Mouse (Mus musculus): ENCODE measurements around the gene Fam118a.
"Not testable (repeated sequence)": the region's sequence is repeated elsewhere in the genome, so short reads cannot be mapped to it uniquely, and the experiment has no call there.

Gene Fam118a

DNA sequence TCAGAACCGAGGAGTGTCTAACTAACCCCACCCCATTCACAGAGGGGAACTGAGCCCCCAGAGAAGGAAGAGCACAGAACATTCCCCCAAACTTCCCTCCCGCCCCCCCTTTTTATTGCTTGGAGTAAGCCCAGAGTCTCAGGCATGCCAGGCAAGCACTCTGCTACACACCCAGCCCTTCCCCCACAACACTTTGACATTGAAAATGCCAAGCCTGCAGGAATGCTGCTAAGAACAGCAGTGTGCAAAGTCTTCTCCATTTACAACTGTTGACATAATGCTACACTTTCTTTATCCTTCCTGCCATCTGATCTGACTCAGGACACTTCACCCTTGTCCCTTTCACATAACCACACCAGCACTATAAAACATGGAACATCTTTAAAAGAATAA is 16.1 kb upstream of the Fam118a start:
- in situ Hi-C loops (cut with MboI) = no loop called here

DNA sequence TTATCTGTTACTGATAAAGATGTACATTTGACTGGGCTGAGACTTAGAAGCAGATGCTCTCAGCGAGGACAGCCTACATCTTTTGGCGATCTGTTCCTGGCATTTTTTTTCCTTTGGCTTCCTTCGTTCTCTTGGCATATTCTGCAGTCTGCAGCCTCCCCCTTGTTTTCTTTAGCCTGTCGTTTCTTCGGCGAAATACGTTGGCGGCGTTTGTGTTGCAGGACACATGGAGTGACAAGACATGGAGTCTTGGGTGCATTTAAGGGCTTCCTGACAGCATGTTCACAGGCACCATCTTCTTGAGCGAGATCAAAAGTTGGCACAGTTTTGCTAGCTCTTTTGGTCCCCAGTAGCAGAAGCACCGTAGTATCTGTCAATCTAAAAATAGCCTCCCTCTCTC is 13.0 kb upstream of the Fam118a start:
- in situ Hi-C loops (cut with MboI) = no loop called here

DNA sequence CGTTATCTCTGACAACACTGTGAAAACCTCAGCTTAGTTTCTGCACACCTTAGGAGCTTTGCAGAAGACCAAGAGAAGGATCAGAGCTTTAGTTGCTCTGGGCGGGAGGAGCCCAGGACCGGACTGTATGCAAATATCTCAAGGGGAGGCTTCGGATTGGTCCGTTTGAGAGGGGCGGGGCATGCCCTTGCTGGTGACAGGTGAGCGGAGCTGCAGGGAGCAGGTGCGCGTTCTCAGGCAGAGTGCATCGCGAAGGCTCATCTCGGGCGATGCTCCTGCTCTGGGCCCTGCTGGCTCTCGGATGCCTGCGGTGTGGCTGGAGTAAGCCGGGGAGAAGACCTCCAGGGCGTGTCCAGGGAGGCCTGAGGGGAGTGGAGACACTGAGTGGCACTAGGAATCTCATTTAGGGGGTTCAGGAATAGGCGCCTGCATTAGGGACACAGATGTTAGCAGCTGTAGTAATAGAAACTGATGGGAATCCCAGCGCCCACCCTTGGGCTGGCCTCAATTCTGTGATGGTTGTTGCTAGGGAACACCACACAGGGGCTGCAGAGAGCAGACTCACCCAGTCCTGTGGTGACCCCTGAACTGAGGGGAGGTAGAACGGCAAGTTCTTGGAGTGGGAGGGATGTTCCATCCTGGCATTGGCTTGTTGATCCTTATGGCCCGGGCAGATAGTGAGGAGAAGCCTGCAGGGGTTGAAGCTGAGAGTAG is 11.6 kb upstream of the Fam118a start, which contains the start of gene Upk3a:
Gene Upk3a (plus strand): TSS at position 191 of the 714 bp plus-strand sequence.
- in situ Hi-C loops (cut with MboI) = no loop called here

- in situ Hi-C loops (cut with MboI) = no loop called here
Measured at GRCm38 (mm10) chr15:85022211-85022610, 6.5 kb upstream of the Fam118a start.

- in situ Hi-C loops (cut with MboI) = no loop called here
Measured at GRCm38 (mm10) chr15:85026197-85026596, 2.6 kb upstream of the Fam118a start.

DNA sequence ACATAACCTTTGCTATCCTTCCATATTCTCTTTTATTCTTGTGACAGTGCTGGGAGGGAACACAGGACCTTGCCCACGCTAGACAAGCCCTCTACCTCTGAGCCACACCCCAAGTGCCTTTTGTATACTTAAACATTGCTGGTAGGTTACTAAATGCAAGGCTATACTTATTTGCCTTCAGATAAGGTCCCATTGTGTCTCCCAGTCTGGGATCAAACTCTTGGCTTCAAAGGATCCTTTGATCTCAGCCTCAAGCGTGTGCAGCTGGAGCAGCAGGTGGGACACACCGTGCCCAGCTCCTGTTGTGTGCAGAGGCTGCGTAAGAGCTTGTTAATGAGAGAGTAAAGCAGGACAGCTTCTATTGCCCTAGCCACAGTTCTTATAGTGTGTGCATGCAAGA is 1.0 kb upstream of the Fam118a start:
- in situ Hi-C loops (cut with MboI) = no loop called here

GRCm38 (mm10) chr15:85030643-85031042 is 1.9 kb downstream of the Fam118a start:
- in situ Hi-C loops (cut with MboI) = not testable (repeated sequence)

DNA sequence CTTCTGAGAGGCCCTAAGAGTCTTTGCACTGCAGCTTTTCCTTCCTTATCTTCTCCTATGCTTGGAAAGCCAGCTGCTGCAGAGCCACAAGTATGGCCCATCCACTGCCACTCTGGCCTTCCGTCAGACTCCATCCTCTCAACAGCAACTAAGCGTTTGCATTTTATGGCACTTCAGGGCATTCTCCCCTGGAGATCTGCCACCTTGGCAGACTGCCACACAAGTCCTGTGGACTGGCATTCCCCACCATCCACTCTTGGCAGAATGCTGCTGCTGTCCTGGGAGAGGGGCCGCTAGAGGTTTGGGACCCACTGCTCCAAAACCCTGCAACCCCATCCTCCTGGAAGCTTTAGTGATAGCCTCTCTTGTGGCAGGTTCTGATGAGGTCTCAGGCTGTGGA is 3.1 kb downstream of the Fam118a start:
- in situ Hi-C loops (cut with MboI) = no loop called here

DNA sequence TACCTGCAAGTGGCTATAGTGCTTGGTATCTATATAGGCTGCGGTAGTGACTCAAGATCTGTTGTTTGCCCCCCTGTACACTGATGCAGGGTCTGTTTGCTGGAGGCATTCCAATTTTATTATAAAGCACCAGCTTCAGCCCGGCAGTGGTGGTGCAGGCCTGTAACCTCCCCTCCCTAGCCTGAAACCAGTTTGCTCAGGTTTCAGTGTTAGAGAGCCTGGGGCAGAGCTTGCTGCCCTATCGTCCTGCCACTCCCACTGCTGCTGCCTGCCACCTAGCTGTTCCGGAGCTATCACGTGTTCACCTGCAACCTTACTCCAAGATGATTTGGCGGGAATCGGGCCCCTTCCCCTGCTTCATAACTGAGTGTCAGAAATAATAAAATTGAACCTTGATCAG is 5.2 kb downstream of the Fam118a start:
- in situ Hi-C loops (cut with MboI) = not testable (repeated sequence)

DNA sequence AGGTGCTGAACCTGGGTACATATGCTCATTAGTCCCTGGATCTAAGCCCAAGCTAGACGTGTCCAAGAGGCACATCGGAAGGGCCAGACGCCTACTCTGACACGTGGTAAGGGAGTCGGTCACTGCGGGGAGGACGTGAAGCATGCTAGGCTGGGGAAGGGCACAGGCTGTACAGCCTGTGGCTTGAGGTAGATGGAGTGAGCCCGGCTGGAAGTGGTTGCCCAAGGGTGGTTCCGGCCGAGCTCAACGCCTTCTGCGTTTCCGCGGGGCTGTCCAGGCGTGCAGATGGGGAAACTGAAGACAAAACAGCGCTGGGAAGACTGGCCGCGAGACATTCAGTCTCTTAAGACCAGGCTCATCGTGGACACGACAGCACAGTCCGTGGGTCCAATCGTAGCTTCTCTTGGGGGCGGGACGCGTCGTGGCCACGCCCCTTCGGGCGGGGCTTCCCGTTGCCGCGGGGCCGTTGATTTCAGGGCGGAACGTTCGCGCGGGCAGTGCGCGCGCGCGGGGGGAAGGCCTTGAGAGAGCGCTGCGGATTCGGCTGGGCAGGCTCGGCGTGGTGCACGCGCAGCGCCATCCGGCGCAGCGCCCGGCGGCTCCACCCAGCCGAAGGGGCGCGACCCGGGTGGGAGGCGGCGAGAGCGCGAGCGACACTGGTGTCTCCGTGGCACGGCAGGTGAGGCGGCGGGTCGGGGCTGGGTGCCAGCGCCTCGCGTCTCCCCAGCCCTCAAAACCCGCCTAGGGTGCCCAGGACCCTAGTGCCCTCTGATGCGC is 8.0 kb downstream of the Fam118a start:
- in situ Hi-C loops (cut with MboI) = no loop called here

DNA sequence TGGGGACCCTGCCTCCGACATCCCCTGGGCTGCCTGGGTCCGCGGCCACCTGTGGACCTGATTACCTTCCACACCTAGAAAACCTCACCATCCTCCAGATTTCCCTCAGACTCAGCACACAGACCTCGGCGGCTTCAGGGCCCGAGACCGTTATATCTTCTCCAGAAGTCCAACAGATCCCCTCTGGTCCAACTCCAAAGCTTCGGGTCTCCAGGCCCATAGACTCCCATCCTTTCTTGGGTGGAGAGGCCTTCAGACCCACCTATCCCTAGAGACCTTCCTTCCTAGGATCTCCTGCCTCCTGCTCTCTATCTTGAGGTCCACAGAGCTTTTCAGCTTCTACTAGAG is 8.6 kb downstream of the Fam118a start:
- in situ Hi-C loops (cut with MboI) = no loop called here

GRCm38 (mm10) chr15:85041546-85042225 is 12.9 kb downstream of the Fam118a start:
- in situ Hi-C loops (cut with MboI) = no loop called here

DNA sequence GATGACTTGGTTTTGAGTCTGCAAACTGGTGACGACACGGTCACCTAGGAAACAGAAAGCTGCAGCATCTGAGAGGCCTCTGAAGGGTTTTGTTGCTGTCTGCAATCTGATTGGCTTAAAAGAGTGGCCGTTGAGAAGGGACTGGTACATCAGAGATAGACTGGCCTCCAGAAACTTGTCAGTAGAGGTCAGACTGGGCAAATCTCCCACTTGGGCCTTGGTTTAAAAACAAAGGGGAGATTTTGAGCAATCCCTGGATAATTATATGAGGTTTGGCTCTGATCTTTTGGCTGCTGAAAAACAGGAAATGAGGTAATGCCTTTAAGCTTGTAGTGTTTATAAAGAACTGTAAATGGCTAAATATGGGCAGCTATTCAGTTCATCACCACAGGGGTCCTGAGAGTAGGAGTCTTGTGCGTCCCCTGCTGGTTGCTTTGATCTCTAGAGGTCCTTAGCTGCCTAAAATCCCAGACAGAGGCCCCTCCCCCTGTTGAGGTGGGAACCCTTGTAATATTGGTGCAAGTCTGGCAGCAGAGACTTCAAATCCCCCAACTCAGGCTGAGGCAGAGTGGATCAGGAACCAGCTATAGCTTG is 13.7 kb downstream of the Fam118a start:
- in situ Hi-C loops (cut with MboI) = no loop called here

- in situ Hi-C loops (cut with MboI) = no loop called here
Measured at GRCm38 (mm10) chr15:85043116-85043515, 14.4 kb downstream of the Fam118a start.

DNA sequence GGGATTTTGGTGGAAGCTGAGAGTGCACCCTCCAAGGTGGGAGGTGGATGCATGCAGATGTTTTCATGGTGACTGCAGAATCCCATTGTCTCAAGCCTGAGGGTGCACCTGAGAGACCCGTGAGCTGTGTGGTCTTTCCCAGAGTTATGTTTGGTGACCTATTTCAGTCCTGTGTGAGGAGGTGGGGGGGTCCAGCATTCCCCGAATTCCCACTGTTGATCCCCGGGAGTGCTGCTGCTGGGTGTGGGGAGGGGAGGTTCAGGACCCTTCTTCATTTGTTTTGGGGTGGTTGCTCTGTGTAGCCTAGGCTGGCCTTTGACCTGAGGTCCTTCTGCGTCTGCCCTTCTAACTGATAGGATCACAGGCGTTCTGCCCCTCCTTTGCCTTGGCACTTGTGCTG is 15.0 kb downstream of the Fam118a start:
- in situ Hi-C loops (cut with MboI) = no loop called here

GRCm38 (mm10) chr15:85046230-85046950 is 17.6 kb downstream of the Fam118a start:
- in situ Hi-C loops (cut with MboI) = no loop called here

GRCm38 (mm10) chr15:85047865-85048264 is 19.1 kb downstream of the Fam118a start:
- in situ Hi-C loops (cut with MboI) = no loop called here

DNA sequence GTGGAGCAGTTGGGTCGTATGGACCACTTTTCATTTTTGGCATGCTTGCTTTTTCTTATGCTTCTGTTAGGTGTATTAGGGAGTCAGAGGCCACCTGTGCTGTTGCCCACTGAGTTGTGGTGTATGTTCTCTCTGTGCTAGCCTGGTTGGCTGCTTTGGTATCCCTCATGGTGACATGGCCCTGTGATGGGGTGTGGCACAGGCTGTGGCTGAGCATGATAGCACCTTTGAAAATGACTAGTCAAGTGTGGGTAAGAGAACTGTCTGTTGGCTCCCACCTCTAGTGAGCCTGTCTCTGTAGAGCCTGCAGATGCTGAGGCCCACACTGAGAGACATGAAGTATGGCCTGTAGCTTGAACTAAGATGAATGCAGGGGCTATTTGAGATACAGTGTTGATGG is 21.0 kb downstream of the Fam118a start:
- in situ Hi-C loops (cut with MboI) = no loop called here

DNA sequence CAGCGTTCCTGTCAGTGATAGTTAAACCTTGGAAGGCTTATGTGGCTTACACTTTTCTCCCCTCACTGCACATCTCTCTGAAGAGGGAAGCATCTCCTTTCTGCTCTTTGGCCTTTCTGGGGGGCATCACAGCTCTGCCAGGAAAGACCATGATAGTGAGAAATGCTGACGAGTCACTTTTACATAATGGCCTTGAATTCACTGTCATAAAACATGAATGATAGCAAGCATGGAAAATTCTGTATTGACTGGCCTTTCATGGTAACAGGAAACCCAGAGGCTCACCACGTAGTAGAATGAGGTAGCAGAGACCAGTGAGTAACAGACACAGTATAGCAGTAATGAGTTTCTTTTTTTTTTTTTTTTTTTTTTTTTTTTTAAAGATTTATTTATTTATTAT is 25.4 kb downstream of the Fam118a start:
- in situ Hi-C loops (cut with MboI) = no loop called here

DNA sequence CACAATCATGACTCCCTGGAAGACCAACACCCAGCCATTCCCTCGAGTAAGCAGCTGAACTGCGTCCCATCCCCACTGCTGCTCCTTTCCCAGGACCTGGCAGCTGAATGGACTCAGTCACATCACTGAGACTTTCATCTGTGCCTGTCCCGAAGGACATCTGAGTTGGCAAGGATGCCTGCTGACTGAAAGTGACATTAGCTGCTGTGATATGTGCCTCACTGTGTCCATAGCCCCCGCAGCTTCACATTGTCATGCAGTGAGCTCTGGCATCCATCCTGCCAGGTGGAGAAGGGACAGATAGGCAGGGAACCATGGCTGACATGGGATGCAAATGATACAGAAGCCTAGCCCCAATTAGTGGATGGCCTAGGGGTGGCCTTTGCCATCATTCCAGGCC is 26.4 kb downstream of the Fam118a start:
- in situ Hi-C loops (cut with MboI) = no loop called here

DNA sequence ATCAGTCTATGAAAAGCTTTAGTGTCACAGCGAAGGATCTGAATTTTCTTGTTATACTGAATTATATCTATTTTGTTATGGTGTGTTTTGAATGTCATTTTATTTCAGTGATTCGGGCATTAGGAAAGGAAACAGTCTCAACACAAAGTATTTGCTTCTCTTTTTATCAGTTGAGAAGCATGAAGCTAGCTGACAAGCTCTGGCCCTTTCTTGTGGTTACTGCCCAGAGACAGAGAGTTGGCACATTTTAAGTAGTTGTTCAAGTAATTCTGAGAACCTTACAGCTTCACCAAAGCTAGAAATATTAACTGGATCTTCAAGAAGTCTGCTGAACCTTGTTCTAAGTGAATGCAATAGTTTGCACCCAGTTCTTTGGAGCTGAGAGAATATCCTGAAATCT is 34.7 kb downstream of the Fam118a start:
- in situ Hi-C loops (cut with MboI) = no loop called here

DNA sequence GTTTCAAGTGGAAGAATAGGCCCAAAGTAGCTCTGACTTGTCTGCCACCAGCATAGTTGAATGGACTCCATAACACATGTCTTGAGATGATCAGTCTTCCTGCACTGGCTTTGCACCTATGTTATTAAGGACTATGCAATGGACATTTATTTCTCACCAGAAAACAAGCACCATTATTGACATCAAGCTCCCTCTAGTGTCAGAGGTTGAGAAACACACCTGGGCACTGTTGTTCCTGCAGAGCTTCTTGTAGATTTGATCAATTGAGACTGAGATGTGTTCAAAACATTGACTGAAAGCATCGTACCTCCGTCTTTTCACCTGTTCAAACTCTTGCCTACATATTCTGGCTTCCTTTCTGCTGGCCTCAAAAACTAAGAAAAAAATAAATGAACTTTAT is 41.8 kb downstream of the Fam118a start:
- in situ Hi-C loops (cut with MboI) = no loop called here

Measured in mature B cell (primary cell).